Mouse (Mus musculus) embryonic fibroblast, embryonic 13.5 days (primary cell): ENCODE measurements around the gene Olfr1246.

Experiments used
- CTCF ChIP-seq: IDR thresholded peaks from 2 replicates; pipeline ENCODE4 v1.5.1; 2011; ENCODE audit warnings: mild to moderate bottlenecking, control low read depth, low read length, moderate library complexity, borderline replicate concordance; ENCODE audit not compliant: insufficient read depth
- POLR2A ChIP-seq: IDR thresholded peaks from 2 replicates; pipeline ENCODE4 v1.6.1; 2011; ENCODE audit warnings: low read depth, mild to moderate bottlenecking, control low read depth, low read length, moderate library complexity

- no peak for TF ChIP-seq CTCF
- no peak for TF ChIP-seq POLR2A
Observed at GRCm38 (mm10) chr2:89593057-89593456, at the start of gene Olfr1246.
